Mouse (Mus musculus) small intestine, adult 2 months (tissue): ENCODE measurements around the gene Nrip1. TPM values are rescaled to one million over a fixed set of nuclear protein-coding genes. Genes with fewer than 3 reads are reported as not detected.
A peak's percentile ranks its signal among the peaks of the same experiment; 100 is the strongest.

ENCODE experiments used
- H3K27ac ChIP-seq: fragments of 200-500 bp; 2 replicates; pipeline ENCODE4 v1.5.1; 2012; ENCODE audit warnings: low read depth, low read length, control low read depth, inconsistent platforms; ENCODE audit not compliant: insufficient read depth
- H3K27me3 ChIP-seq: fragments of 200-500 bp; 2 replicates; pipeline ENCODE4 v1.6.1; 2012; ENCODE audit warnings: mild to moderate bottlenecking, moderate library complexity, low read length, inconsistent platforms; ENCODE audit not compliant: control insufficient read depth, insufficient read depth
- H3K36me3 ChIP-seq: fragments of 200-500 bp; 2 replicates; pipeline ENCODE4 v1.6.1; 2012; ENCODE audit warnings: mild to moderate bottlenecking, low read length, control low read depth, inconsistent platforms; ENCODE audit not compliant: control insufficient read depth, insufficient read depth
- H3K4me1 ChIP-seq: fragments of 200-500 bp; 2 replicates; pipeline ENCODE4 v1.6.1; 2012; ENCODE audit warnings: low read length, inconsistent platforms, mixed read lengths; ENCODE audit not compliant: control insufficient read depth, insufficient read depth, insufficient read length
- H3K4me3 ChIP-seq: fragments of 200-500 bp; 2 replicates; pipeline ENCODE4 v1.5.1; 2012; ENCODE audit warnings: low read depth, mild to moderate bottlenecking, control low read depth, inconsistent platforms, low read length, moderate library complexity
- CTCF ChIP-seq: fragments of 200-500 bp; IDR thresholded peaks from 2 replicates; pipeline ENCODE4 v1.5.1; 2012; ENCODE audit warnings: low read depth, mild to moderate bottlenecking, control low read depth, inconsistent platforms, low read length, moderate library complexity, mixed read lengths; ENCODE audit not compliant: insufficient replicate concordance, insufficient read length; ENCODE audit errors: extremely low read depth
- POLR2A ChIP-seq: fragments of 200-500 bp; IDR thresholded peaks from 2 replicates; pipeline ENCODE4 v1.6.1; 2012; ENCODE audit warnings: low read depth, mild to moderate bottlenecking, control low read depth, inconsistent platforms, low read length, moderate library complexity
- WGBS: fragments of 180-500 bp; shearing (Covaris S2); methylation state at CpG from one replicate; pipeline ENCODE4 v1.1.7; 2018; 5-methylcytosine and 5-hydroxymethylcytosine counted together
- polyA plus RNA-seq: library from polyadenylated mRNA; depleted of rRNA; stranded (reverse); fragments of >200 nt; gene quantifications from 2 replicates; pipeline ENCODE4 v1.2.3, GENCODE M21; 2012

The Nrip1 gene
- polyA plus RNA-seq, 1 experiment, result 18.6 TPM

- 30% methylated on average over 1 of the region's 1 CpGs for WGBS
- no peak overlapping the region for H3K27ac ChIP-seq
- H3K4me1 ChIP-seq, result peaks cover 8% of the 10 kb centered on the region; the same call in 1 of the 2 replicates
- TF ChIP-seq POLR2A (no peak), CTCF (no peak)
- no peak overlapping the region for H3K4me3 ChIP-seq
- no peaks in the 10 kb centered on the region for H3K27me3 ChIP-seq
- H3K36me3 ChIP-seq, result no peaks in the 10 kb centered on the region
Measured at GRCm38 (mm10) chr16:76396512-76396911, 22.9 kb upstream of the Nrip1 start.

DNA sequence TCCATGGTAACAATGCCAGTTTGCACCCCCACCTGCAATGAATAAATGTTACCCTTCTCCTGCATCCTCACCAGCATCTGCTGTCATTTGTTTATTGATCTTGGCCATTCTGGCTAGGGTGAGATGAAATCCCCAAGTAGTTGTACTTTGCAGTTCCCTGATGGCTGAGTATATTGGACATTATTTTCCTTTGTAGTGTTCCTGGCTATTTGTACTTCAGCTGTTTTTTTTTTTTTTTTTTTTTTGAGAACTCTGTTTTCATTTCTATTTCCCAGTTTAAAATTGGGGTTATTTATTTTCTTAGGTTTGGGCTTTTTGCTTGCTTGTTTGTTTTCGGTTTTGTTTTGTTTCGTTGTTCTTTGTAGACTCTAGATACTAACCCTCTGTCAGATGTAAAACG, 19.6 kb upstream of the Nrip1 start:
- Histone ChIP-seq H3K36me3 (no peaks in the 10 kb centered on the region), H3K27me3 (no peaks in the 10 kb centered on the region), H3K27ac (no peak overlapping the region), H3K4me3 (no peak overlapping the region), H3K4me1 (peaks cover 8% of the 10 kb centered on the region; the same call in 1 of the 2 replicates)
- WGBS, result 89% methylated on average over 3 of the region's 3 CpGs
- no peak for TF ChIP-seq POLR2A
- no peak for TF ChIP-seq CTCF

DNA sequence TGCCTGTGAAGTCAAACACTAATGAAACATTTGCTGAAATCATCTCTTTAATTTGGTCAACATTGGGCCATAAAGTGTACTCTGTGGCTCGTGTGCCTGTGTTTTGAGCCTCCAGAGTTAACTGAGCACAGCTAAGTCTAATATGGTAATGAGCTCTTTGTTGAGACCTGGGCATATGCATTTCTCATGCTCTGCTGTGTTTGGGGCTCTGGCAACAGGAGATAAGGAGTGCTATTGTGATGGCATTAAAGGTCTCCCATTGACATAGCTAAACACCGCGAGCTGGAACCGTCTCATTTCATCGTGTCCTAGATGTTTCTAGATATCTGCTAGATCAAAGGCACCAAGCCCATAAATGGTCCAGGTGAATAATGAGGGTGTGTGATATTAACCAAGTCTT, 12.9 kb upstream of the Nrip1 start:
- 42% methylated on average over 5 of the region's 5 CpGs for WGBS
- no peaks in the 10 kb centered on the region for H3K27me3 ChIP-seq
- no peak overlapping the region for H3K27ac ChIP-seq
- no peaks in the 10 kb centered on the region for H3K36me3 ChIP-seq
- no peak for TF ChIP-seq CTCF
- no peak for TF ChIP-seq POLR2A
- H3K4me3 ChIP-seq, result no peak overlapping the region
- H3K4me1 ChIP-seq, result peaks cover 3% of the 10 kb centered on the region; the same call in 1 of the 2 replicates

- no peak overlapping the region for H3K27ac ChIP-seq
- H3K4me1 ChIP-seq, result peaks cover 3% of the 10 kb centered on the region; the same call in 1 of the 2 replicates
- TF ChIP-seq POLR2A, result no peak
- TF ChIP-seq CTCF, result no peak
- 83% methylated on average over 4 of the region's 4 CpGs for WGBS
- H3K4me3 ChIP-seq, result no peak overlapping the region
- H3K27me3 ChIP-seq, result no peaks in the 10 kb centered on the region
- no peaks in the 10 kb centered on the region for H3K36me3 ChIP-seq
Measured at GRCm38 (mm10) chr16:76386071-76386470, 12.4 kb upstream of the Nrip1 start.

GRCm38 (mm10) chr16:76377211-76377610, 3.6 kb upstream of the Nrip1 start:
- H3K36me3 ChIP-seq, result no peaks in the 10 kb centered on the region
- 94% methylated on average over 3 of the region's 3 CpGs for WGBS
- no peaks in the 10 kb centered on the region for H3K4me1 ChIP-seq
- no peak overlapping the region for H3K27ac ChIP-seq
- TF ChIP-seq POLR2A (no peak), CTCF (no peak)
- H3K27me3 ChIP-seq, result no peaks in the 10 kb centered on the region
- no peak overlapping the region for H3K4me3 ChIP-seq

- WGBS, result 95% methylated on average over 8 of the region's 8 CpGs
- TF ChIP-seq POLR2A (no peak), CTCF (no peak)
- no peaks in the 10 kb centered on the region for H3K36me3 ChIP-seq
- H3K27ac ChIP-seq, result no peak overlapping the region
- no peak overlapping the region for H3K4me3 ChIP-seq
- no peaks in the 10 kb centered on the region for H3K4me1 ChIP-seq
- no peaks in the 10 kb centered on the region for H3K27me3 ChIP-seq
Measured at GRCm38 (mm10) chr16:76376661-76377060, 3.0 kb upstream of the Nrip1 start.

- under 1% methylated on average over 70 of the region's 70 CpGs for WGBS
- TF ChIP-seq CTCF, result peak; percentile 53; the same call in 1 of the 2 replicates
- peak; percentile 96 for TF ChIP-seq POLR2A
Measured at GRCm38 (mm10) chr16:76372941-76373561, 576 bp downstream of the Nrip1 start.

More at GRCm38 (mm10) chr16:76372941-76373561, 576 bp downstream of the Nrip1 start:
- Histone ChIP-seq H3K27me3 (no peaks in the 10 kb centered on the region), H3K4me1 (peaks cover 8% of the 10 kb centered on the region; the same call in 1 of the 2 replicates), H3K4me3 (peak overlapping the region; percentile 99), H3K36me3 (no peaks in the 10 kb centered on the region), H3K27ac (peak overlapping the region; percentile 95)
